Mouse (Mus musculus): ENCODE results near the gene Galnt14.

GRCm38 (mm10) chr17:73571961-73572360 is 138.3 kb downstream of the Galnt14 start:
- TF ChIP-seq CTCF (IDR thresholded peaks at IDR 0.05; ENCODE audit: insufficient read depth, low read length) (no peak), POLR2A (IDR thresholded peaks at IDR 0.05; ENCODE audit: borderline replicate concordance, extremely low read depth, low read depth, low read length) (no peak)

Measured in lung, adult 2 months (tissue).